Mouse (Mus musculus) urinary bladder, postnatal 14 days (tissue): ENCODE data around the gene Ralgps2.

Experiments
- DNase-seq: peaks from one replicate; pipeline ENCODE4 v3.0.0; 2021; ENCODE audit warnings: low spot score

Ralgps2 gene

GRCm38 (mm10) chr1:156905660-156906059, 33.8 kb downstream of the Ralgps2 start:
- no peak for DNase-seq

- DNase-seq: no peak
Measured at GRCm38 (mm10) chr1:156903899-156904298, 35.5 kb downstream of the Ralgps2 start.

GRCm38 (mm10) chr1:156901689-156902088, 37.7 kb downstream of the Ralgps2 start:
- DNase-seq: no peak

- no peak for DNase-seq
Measured at GRCm38 (mm10) chr1:156891561-156891960, 47.9 kb downstream of the Ralgps2 start.

GRCm38 (mm10) chr1:156888830-156889229, 50.6 kb downstream of the Ralgps2 start:
- no peak for DNase-seq

GRCm38 (mm10) chr1:156885879-156886278, 53.5 kb downstream of the Ralgps2 start:
- no peak for DNase-seq

GRCm38 (mm10) chr1:156884782-156885181, 54.6 kb downstream of the Ralgps2 start:
- DNase-seq: no peak

GRCm38 (mm10) chr1:156870616-156871015, 68.8 kb downstream of the Ralgps2 start:
- no peak for DNase-seq

- DNase-seq: no peak
Measured at GRCm38 (mm10) chr1:156870028-156870427, 69.4 kb downstream of the Ralgps2 start.

- DNase-seq: no peak
Measured at GRCm38 (mm10) chr1:156864240-156864639, 75.2 kb downstream of the Ralgps2 start.

GRCm38 (mm10) chr1:156863726-156864125, 75.7 kb downstream of the Ralgps2 start:
- DNase-seq: no peak

GRCm38 (mm10) chr1:156861475-156862043, 77.9 kb downstream of the Ralgps2 start:
- peak; percentile 10 for DNase-seq

- DNase-seq: no peak
Measured at GRCm38 (mm10) chr1:156860266-156860665, 79.2 kb downstream of the Ralgps2 start.

GRCm38 (mm10) chr1:156859711-156860250, 79.6 kb downstream of the Ralgps2 start:
- no peak for DNase-seq

- DNase-seq: no peak
Measured at GRCm38 (mm10) chr1:156859156-156859555, 80.3 kb downstream of the Ralgps2 start.

- DNase-seq: no peak
Measured at GRCm38 (mm10) chr1:156856666-156857065, 82.8 kb downstream of the Ralgps2 start.

- DNase-seq: no peak
Measured at GRCm38 (mm10) chr1:156854558-156854957, 84.9 kb downstream of the Ralgps2 start.

GRCm38 (mm10) chr1:156852872-156853271, 86.6 kb downstream of the Ralgps2 start:
- DNase-seq: no peak

- DNase-seq: no peak
Measured at GRCm38 (mm10) chr1:156852409-156852808, 87.0 kb downstream of the Ralgps2 start.

- no peak for DNase-seq
Measured at GRCm38 (mm10) chr1:156847098-156847497, 92.3 kb downstream of the Ralgps2 start.

- no peak for DNase-seq
Measured at GRCm38 (mm10) chr1:156841625-156842339, 97.6 kb downstream of the Ralgps2 start.

- DNase-seq: peak; percentile 11
Measured at GRCm38 (mm10) chr1:156838695-156839094, 100.7 kb downstream of the Ralgps2 start.

- no peak for DNase-seq
Measured at GRCm38 (mm10) chr1:156838177-156838576, 101.2 kb downstream of the Ralgps2 start, which contains the start of gene Angptl1. Angptl1 (plus strand) TSS chr1:156838562.
